Mouse (Mus musculus) CH12.LX (cell line): Measurements from ENCODE around the gene Exosc2. TPM values are rescaled to one million over a fixed set of nuclear protein-coding genes. Genes with fewer than 3 reads are reported as not detected.

ENCODE experiments used
- DNase-seq: peaks from one replicate; pipeline ENCODE4 v3.0.0-alpha.2; 2013; ENCODE audit errors: extremely low read depth
- H3K27ac ChIP-seq: 2 replicates; pipeline ENCODE4 v1.5.1; 2012; ENCODE audit warnings: low read depth, mild to moderate bottlenecking, control low read depth, moderate library complexity; ENCODE audit not compliant: insufficient read depth
- H3K27me3 ChIP-seq: replicated peaks from 2 replicates; pipeline ENCODE3; 2012; ENCODE audit warnings: inconsistent platforms
- H3K36me3 ChIP-seq, 2 experiments: replicated peaks in 1 of 2; 2 replicates each; pipeline versions ENCODE3 to v1.6.1; 2012; ENCODE audit warnings: inconsistent platforms in 1 of 2, low read length in 1 of 2, mild to moderate bottlenecking in 1 of 2, mixed read lengths in 1 of 2, moderate library complexity in 1 of 2; ENCODE audit not compliant: control insufficient read depth in 1 of 2, insufficient read depth in 1 of 2
- H3K4me1 ChIP-seq, 2 experiments: 2 replicates each; pipeline ENCODE4 v1.6.1; 2012; ENCODE audit warnings: inconsistent platforms in 1 of 2, moderate library complexity in 1 of 2; ENCODE audit not compliant: insufficient read depth in 2 of 2, control insufficient read depth in 1 of 2
- H3K4me2 ChIP-seq: 2 replicates; pipeline ENCODE4 v1.6.1; 2012; ENCODE audit warnings: low read depth, mild to moderate bottlenecking, control low read depth; ENCODE audit not compliant: poor library complexity, insufficient read depth, severe bottlenecking
- H3K4me3 ChIP-seq, 3 experiments: fragments of 150-350 bp in 1 of 3; sonication (generic) in 1 of 3; replicated peaks in 1 of 3; 2 replicates each; pipeline versions ENCODE3 to v1.5.1; 2011 to 2012; ENCODE audit warnings: low read depth in 2 of 3, low read length in 2 of 3, mild to moderate bottlenecking in 2 of 3, moderate library complexity in 2 of 3, control low read depth in 1 of 3, improper control_type of control experiment in 1 of 3, inconsistent platforms in 1 of 3, mixed read lengths in 1 of 3; ENCODE audit not compliant: poor library complexity in 1 of 3
- H3K79me2 ChIP-seq: replicated peaks from 2 replicates; pipeline ENCODE4 v1.6.1; 2012; ENCODE audit warnings: mild to moderate bottlenecking, moderate library complexity; ENCODE audit not compliant: control insufficient read depth, poor library complexity, insufficient read depth, severe bottlenecking; ENCODE audit errors: extremely low read depth
- H3K9ac ChIP-seq: 2 replicates; pipeline ENCODE4 v1.6.1; 2012; ENCODE audit warnings: low read depth, mild to moderate bottlenecking, control low read depth, moderate library complexity; ENCODE audit not compliant: insufficient read depth
- H3K9me3 ChIP-seq: replicated peaks from 2 replicates; pipeline ENCODE3; 2012; ENCODE audit warnings: low read length, inconsistent platforms, mixed read lengths
- NELFE ChIP-seq: IDR thresholded peaks from 2 replicates; pipeline ENCODE4 v1.6.1; 2011; ENCODE audit warnings: low read depth, low read length, improper control_type of control experiment
- PAX5 ChIP-seq: IDR thresholded peaks from 2 replicates; pipeline ENCODE4 v1.6.1; 2012; ENCODE audit warnings: low read length, inconsistent platforms, mixed read lengths
- SIN3A ChIP-seq: IDR thresholded peaks from 2 replicates; pipeline ENCODE4 v1.6.1; 2012; ENCODE audit warnings: low read length, improper control_type of control experiment, inconsistent platforms
- USF1 ChIP-seq: IDR thresholded peaks from 2 replicates; pipeline ENCODE4 v1.6.1; 2014; ENCODE audit warnings: low read depth, mild to moderate bottlenecking, inconsistent platforms, low read length, improper control_type of control experiment
- ZNF384 ChIP-seq: IDR thresholded peaks from 2 replicates; pipeline ENCODE4 v1.6.1; 2012; ENCODE audit warnings: low read depth, low read length, improper control_type of control experiment, inconsistent platforms
- dilution Hi-C: fragments of 300-500 bp; cut with MboI; formaldehyde crosslinking; loops from 2 replicates; pipeline ENCODE4 v1.14.3; 2020; ENCODE audit warnings: low sequenced_read_pairs; ENCODE audit not compliant: extremely low pct_unique_long_range_greater_than_20kb, extremely low pct_ligation_motif_present
- in situ Hi-C: fragments of 300-500 bp; cut with MboI; formaldehyde crosslinking; loops from 3 replicates; pipeline ENCODE4 v1.14.3; 2019; ENCODE audit warnings: low sequenced_read_pairs, low pct_ligation_motif_present, low pct_unique_long_range_greater_than_20kb, mixed read lengths
- polyA plus RNA-seq: library from polyadenylated mRNA; unstranded; fragments of >175 nt; gene quantifications from 2 replicates; pipeline ENCODE4 v1.2.1, GENCODE M21; 2012; ENCODE audit warnings: low read depth; ENCODE audit not compliant: insufficient read length
- total RNA-seq, 2 experiments: library from RNA; depleted of rRNA; stranded (reverse); fragments of 300-350 nt in 1 of 2; fragments of >200 nt in 1 of 2; gene quantifications; 2 replicates each; pipeline ENCODE4 v1.2.3; 2012 to 2014

Gene Exosc2
- total and polyA plus RNA-seq, 3 experiments, result 104 to 167 (median 110) TPM

DNA sequence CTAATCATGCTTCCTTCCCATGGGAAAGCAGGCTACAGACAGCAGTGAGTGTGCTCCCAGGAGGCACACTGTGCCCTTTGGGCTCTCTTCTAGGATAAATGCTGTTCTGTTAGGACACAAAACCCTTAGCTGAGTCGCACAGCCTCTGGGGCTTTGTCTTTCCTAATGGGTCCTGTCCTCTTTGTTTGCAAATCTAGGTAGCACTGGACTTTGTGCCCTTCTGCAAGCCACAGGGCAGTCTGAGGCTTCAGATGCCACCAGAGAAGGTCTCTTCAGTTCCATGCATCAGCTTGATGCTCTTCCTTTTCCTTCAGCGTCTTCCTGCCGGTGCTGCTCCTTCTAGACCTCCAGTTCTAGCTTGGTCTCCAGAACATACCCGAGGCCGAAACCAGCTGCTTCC, 60.1 kb downstream of the Exosc2 start:
- no peak overlapping the region for H3K27ac ChIP-seq
- in situ Hi-C loops (no loop called here), dilution Hi-C loops (no loop called here)
- H3K27me3 ChIP-seq, result no peaks in the 10 kb centered on the region
- DNase-seq, result no peak
- no peak for TF ChIP-seq PAX5
- no peak for TF ChIP-seq NELFE
- TF ChIP-seq ZNF384, result no peak
- no peak for TF ChIP-seq USF1
- no peak for TF ChIP-seq SIN3A
- no peak overlapping the region for H3K9ac ChIP-seq
- H3K4me1 ChIP-seq, result peaks cover 12 to 28% of the 10 kb centered on the region in 2 experiments
- peaks cover 0 to 16% of the 10 kb centered on the region in 2 experiments for H3K36me3 ChIP-seq
- no peak overlapping the region for H3K4me3 ChIP-seq
- no peak overlapping the region for H3K4me2 ChIP-seq
- H3K9me3 ChIP-seq, result no peaks in the 10 kb centered on the region
- no peaks in the 10 kb centered on the region for H3K79me2 ChIP-seq

Other genes with a start within 250 kb of the Exosc2 start
- gene Ass1, start 200.5 kb upstream of the Exosc2 start, total RNA-seq (2012; rRNA removed), result 45.1 and 64.4 TPM in 2 replicates
- gene Ass1, start 200.5 kb upstream of the Exosc2 start, total RNA-seq (2014; rRNA removed), result 87.8 and 97.4 TPM in 2 replicates
- gene Ass1, start 200.5 kb upstream of the Exosc2 start, polyA plus RNA-seq, result 204 and 211 TPM in 2 replicates
- 33.5 and 36.8 TPM in 2 replicates for gene Fubp3, start 98.1 kb upstream of the Exosc2 start, total RNA-seq (2012; rRNA removed)
- gene Fubp3, start 98.1 kb upstream of the Exosc2 start, total RNA-seq (2014; rRNA removed), result 64.2 and 68.6 TPM in 2 replicates
- 52.3 and 57.3 TPM in 2 replicates for gene Fubp3, start 98.1 kb upstream of the Exosc2 start, polyA plus RNA-seq
- not detected in 2 replicates for gene Prdm12, start 30.7 kb upstream of the Exosc2 start, total RNA-seq (2012; rRNA removed)
- not detected in 2 replicates for gene Prdm12, start 30.7 kb upstream of the Exosc2 start, total RNA-seq (2014; rRNA removed)
- gene Prdm12, start 30.7 kb upstream of the Exosc2 start, polyA plus RNA-seq, result not detected in 2 replicates
- gene Abl1, start 17.7 kb downstream of the Exosc2 start, total RNA-seq (2012; rRNA removed), result 14.6 and 15.2 TPM in 2 replicates
- 9.8 and 11.2 TPM in 2 replicates for gene Abl1, start 17.7 kb downstream of the Exosc2 start, total RNA-seq (2014; rRNA removed)
- 19.9 and 22.4 TPM in 2 replicates for gene Abl1, start 17.7 kb downstream of the Exosc2 start, polyA plus RNA-seq
- not detected in 2 replicates for gene Qrfp, start 139.9 kb downstream of the Exosc2 start, total RNA-seq (2012; rRNA removed)
- not detected in 2 replicates for gene Qrfp, start 139.9 kb downstream of the Exosc2 start, total RNA-seq (2014; rRNA removed)
- not detected in 2 replicates for gene Qrfp, start 139.9 kb downstream of the Exosc2 start, polyA plus RNA-seq
- gene Fibcd1, start 175.3 kb downstream of the Exosc2 start, total RNA-seq (2012; rRNA removed), result 0.04 TPM in 2 replicates
- 0.04 and 0.15 TPM in 2 replicates for gene Fibcd1, start 175.3 kb downstream of the Exosc2 start, total RNA-seq (2014; rRNA removed)
- 0.09 and 0.10 TPM in 2 replicates for gene Fibcd1, start 175.3 kb downstream of the Exosc2 start, polyA plus RNA-seq
- gene Lamc3, start 216.6 kb downstream of the Exosc2 start, total RNA-seq (2012; rRNA removed), result not detected in 2 replicates
- gene Lamc3, start 216.6 kb downstream of the Exosc2 start, total RNA-seq (2014; rRNA removed), result not detected in 2 replicates
- gene Lamc3, start 216.6 kb downstream of the Exosc2 start, polyA plus RNA-seq, result not detected in 2 replicates